8 mouse cellular contexts compared by ENCODE assay signal in genomic region chr4:109280459-109281160, GRCm38 (mm10). TPM values are rescaled to one million over a fixed set of nuclear protein-coding genes. Genes with fewer than 3 reads are reported as not detected.
DNase-seq lines count a peak whose midpoint lies in the region; ATAC-seq and TF ChIP-seq lines count a peak whose summit lies in the region.

No protein-coding gene starts in this region.

- peak; percentile 14 to 16 for DNase-seq in layer of hippocampus, postnatal 36 days
- DNase-seq in layer of hippocampus, adult 18-20 months (ENCODE audit: low spot score in 2 of 2): no peak
- DNase-seq in cerebellum, adult 2 months: no peak
- DNase-seq in forebrain, postnatal 0 days: peak; percentile 14
- DNase-seq in intestine, embryonic 14.5 days (ENCODE audit: low spot score): peak; percentile 80
- peak; percentile 29 for DNase-seq in urinary bladder, postnatal 25 days (ENCODE audit: low spot score)

- H3K4me1 ChIP-seq in cerebellum, adult 2 months (ENCODE audit: control insufficient read depth, insufficient read depth, low read length): no peaks in the 10 kb centered on the region
- no peaks in the 10 kb centered on the region for H3K4me1 ChIP-seq in forebrain, postnatal 0 days (ENCODE audit: insufficient read depth)
- peaks cover 13% of the 10 kb centered on the region for H3K4me1 ChIP-seq in intestine, embryonic 14.5 days (replicated peaks; ENCODE audit: control insufficient read depth, insufficient read depth, low read length)
- H3K4me1 ChIP-seq in lung, embryonic 16.5 days (replicated peaks; ENCODE audit: control insufficient read depth, insufficient read depth, low read length): peaks cover 18% of the 10 kb centered on the region
- peaks cover 11% of the 10 kb centered on the region for H3K4me1 ChIP-seq in neural tube, embryonic 15.5 days

- H3K4me3 ChIP-seq in cerebellum, adult 2 months (replicated peaks; ENCODE audit: insufficient read depth, low read depth, low read length): peak overlapping the region; percentile 87
- peak overlapping the region; percentile 88 for H3K4me3 ChIP-seq in forebrain, postnatal 0 days (ENCODE audit: low read depth, low read length)
- H3K4me3 ChIP-seq in intestine, embryonic 14.5 days (ENCODE audit: low read depth, low read length): peak overlapping the region; percentile 86
- H3K4me3 ChIP-seq in lung, embryonic 16.5 days (ENCODE audit: low read length): peak overlapping the region; percentile 93
- peak overlapping the region; percentile 77 for H3K4me3 ChIP-seq in neural tube, embryonic 15.5 days (replicated peaks)

- peak overlapping the region; percentile 79 for H3K4me2 ChIP-seq in forebrain, postnatal 0 days (ENCODE audit: low read depth)
- H3K4me2 ChIP-seq in intestine, embryonic 14.5 days (ENCODE audit: low read length): peak overlapping the region; percentile 87
- peak overlapping the region; percentile 70 for H3K4me2 ChIP-seq in lung, embryonic 16.5 days (ENCODE audit: low read depth, low read length)
- H3K4me2 ChIP-seq in neural tube, embryonic 15.5 days: peak overlapping the region; percentile 72

- H3K27me3 ChIP-seq in cerebellum, adult 2 months (ENCODE audit: control insufficient read depth, insufficient read depth, low read length): no peaks in the 10 kb centered on the region
- no peaks in the 10 kb centered on the region for H3K27me3 ChIP-seq in forebrain, postnatal 0 days (ENCODE audit: insufficient read depth, low read length)
- H3K27me3 ChIP-seq in intestine, embryonic 14.5 days (replicated peaks; ENCODE audit: control insufficient read depth, insufficient read depth, low read length): no peaks in the 10 kb centered on the region
- H3K27me3 ChIP-seq in lung, embryonic 16.5 days (ENCODE audit: control insufficient read depth, insufficient read depth, low read depth, low read length): no peaks in the 10 kb centered on the region
- no peaks in the 10 kb centered on the region for H3K27me3 ChIP-seq in neural tube, embryonic 15.5 days (replicated peaks)

- peak overlapping the region; percentile 50 for H3K9ac ChIP-seq in forebrain, postnatal 0 days
- H3K9ac ChIP-seq in intestine, embryonic 14.5 days (ENCODE audit: low read length): peak overlapping the region; percentile 77
- H3K9ac ChIP-seq in lung, embryonic 16.5 days (ENCODE audit: low read length): peak overlapping the region; percentile 90
- peak overlapping the region; percentile 65 for H3K9ac ChIP-seq in neural tube, embryonic 15.5 days (replicated peaks)

- WGBS in cerebellum, adult 2 months: 1% methylated on average over 44 of the region's 85 CpGs
- 4% methylated on average over 32 of the region's 85 CpGs for WGBS in forebrain, postnatal 0 days
- WGBS in intestine, embryonic 14.5 days: under 1% methylated on average over 66 of the region's 85 CpGs
- under 1% methylated on average over 54 of the region's 85 CpGs for WGBS in lung, embryonic 16.5 days
- under 1% methylated on average over 62 of the region's 85 CpGs for WGBS in neural tube, embryonic 15.5 days

- no peak overlapping the region for H3K27ac ChIP-seq in cerebellum, adult 2 months (ENCODE audit: insufficient read depth, low read length)
- 0 out of 2 replicates have a peak overlapping the region, but pooled peaks have one; percentile 35 for H3K27ac ChIP-seq in forebrain, postnatal 0 days (ENCODE audit: low read depth, low read length)
- peak overlapping the region; percentile 80 for H3K27ac ChIP-seq in intestine, embryonic 14.5 days (ENCODE audit: low read depth)
- H3K27ac ChIP-seq in lung, embryonic 16.5 days (ENCODE audit: low read length): peak overlapping the region; percentile 90
- peak overlapping the region; percentile 71 for H3K27ac ChIP-seq in neural tube, embryonic 15.5 days (replicated peaks)

- TF ChIP-seq CTCF in cerebellum, adult 2 months (IDR thresholded peaks at IDR 0.05; ENCODE audit: borderline replicate concordance, insufficient read depth, low read depth, low read length): no peak
- TF ChIP-seq CTCF in forebrain, postnatal 0 days (IDR thresholded peaks at IDR 0.05; ENCODE audit: low read depth): no peak

- TF ChIP-seq POLR2A in cerebellum, adult 2 months (IDR thresholded peaks at IDR 0.05; ENCODE audit: borderline replicate concordance, insufficient read depth, low read length): no peak

- peak; percentile 89 for ATAC-seq in forebrain, postnatal 0 days
- peak; percentile 91 for ATAC-seq in intestine, embryonic 14.5 days (replicated peaks; ENCODE audit: low FRiP score, low TSS enrichment, low read depth)
- ATAC-seq in lung, embryonic 16.5 days (ENCODE audit: low read depth): peak; percentile 87
- ATAC-seq in neural tube, embryonic 15.5 days (ENCODE audit: low FRiP score): peak; percentile 82

- no peaks in the 10 kb centered on the region for H3K9me3 ChIP-seq in forebrain, postnatal 0 days (ENCODE audit: low read length)
- no peaks in the 10 kb centered on the region for H3K9me3 ChIP-seq in intestine, embryonic 14.5 days (ENCODE audit: control insufficient read depth, low read length)
- no peaks in the 10 kb centered on the region for H3K9me3 ChIP-seq in lung, embryonic 16.5 days (ENCODE audit: control insufficient read depth, low read length)
- no peaks in the 10 kb centered on the region for H3K9me3 ChIP-seq in neural tube, embryonic 15.5 days (replicated peaks)

- H3K36me3 ChIP-seq in forebrain, postnatal 0 days (ENCODE audit: insufficient read depth): no peaks in the 10 kb centered on the region
- no peaks in the 10 kb centered on the region for H3K36me3 ChIP-seq in intestine, embryonic 14.5 days (ENCODE audit: control insufficient read depth, insufficient read depth, low read length)
- H3K36me3 ChIP-seq in lung, embryonic 16.5 days (ENCODE audit: control insufficient read depth, insufficient read depth, low read length): no peaks in the 10 kb centered on the region
- no peaks in the 10 kb centered on the region for H3K36me3 ChIP-seq in neural tube, embryonic 15.5 days

RNA-seq across cellular contexts. Expression of gene Eps15, which starts 0.5 kb away (rescaled TPM):
- total RNA-seq in layer of hippocampus, postnatal 36 days (2021): 100 to 1,000 TPM; 236 to 254 TPM
- total RNA-seq in layer of hippocampus, adult 18-20 months (2021): 100 to 1,000 TPM; 218 to 234 TPM
- 131 and 135 TPM in 2 replicates for polyA plus RNA-seq in cerebellum, adult 2 months (2012; rRNA removed)
- total RNA-seq in forebrain, postnatal 0 days (2014; rRNA removed): 108 and 109 TPM in 2 replicates
- polyA plus RNA-seq in forebrain, postnatal 0 days (2015; fragmentation: Nextera tagmentation; extraction: Ambion mirVana): 33.1 and 42.6 TPM in 2 replicates
- 36.6 and 45.3 TPM in 2 replicates for polyA plus RNA-seq in intestine, embryonic 14.5 days (2014; fragmentation: Nextera tagmentation; extraction: Ambion mirVana)
- 42.8 and 47.8 TPM in 2 replicates for polyA plus RNA-seq in lung, embryonic 16.5 days (2015; fragmentation: Nextera tagmentation; extraction: Ambion mirVana)
- polyA plus RNA-seq in neural tube, embryonic 15.5 days (2015; fragmentation: Nextera tagmentation; extraction: Ambion mirVana): 64.7 and 68.8 TPM in 2 replicates

RNA-seq across cellular contexts. Expression of gene Calr4, which starts 46.3 kb away (rescaled TPM):
- under 1 TPM; 0.71 to 0.75 TPM for total RNA-seq in layer of hippocampus, postnatal 36 days (2021)
- 1 to 10 TPM in 1 of 2 experiments, under 1 TPM in 1; 0.94 to 1.4 TPM for total RNA-seq in layer of hippocampus, adult 18-20 months (2021)
- polyA plus RNA-seq in cerebellum, adult 2 months (2012; rRNA removed): 1.3 and 1.8 TPM in 2 replicates
- 0.23 and 0.62 TPM in 2 replicates for total RNA-seq in forebrain, postnatal 0 days (2014; rRNA removed)
- polyA plus RNA-seq in forebrain, postnatal 0 days (2015; fragmentation: Nextera tagmentation; extraction: Ambion mirVana): 0.08 and 0.29 TPM in 2 replicates
- polyA plus RNA-seq in intestine, embryonic 14.5 days (2014; fragmentation: Nextera tagmentation; extraction: Ambion mirVana): 0.11 TPM in 1 of 2 replicates, not detected in the other
- polyA plus RNA-seq in lung, embryonic 16.5 days (2015; fragmentation: Nextera tagmentation; extraction: Ambion mirVana): 0.13 and 0.18 TPM in 2 replicates
- 1.3 and 1.7 TPM in 2 replicates for polyA plus RNA-seq in neural tube, embryonic 15.5 days (2015; fragmentation: Nextera tagmentation; extraction: Ambion mirVana)

Comparison
In these comparisons a context has a peak if more than half of its experiments do, and no peak if none do; other contexts are left out.
1. DNase-seq: peak in layer of hippocampus, postnatal 36 days (2 of 2), forebrain, postnatal 0 days (single experiment), intestine, embryonic 14.5 days (single experiment) and urinary bladder, postnatal 25 days (single experiment); none in layer of hippocampus, adult 18-20 months (0 of 2) and cerebellum, adult 2 months (0 of 2).
2. Peak in every context shown above with its lines, with median percentiles within 50 percentile points of each other: H3K4me3 ChIP-seq, ATAC-seq, H3K4me2 ChIP-seq and H3K9ac ChIP-seq.